Mouse (Mus musculus) right cerebral cortex, postnatal 25 days (tissue): Measurements from ENCODE around the gene Fgfr2.

Experiments
- DNase-seq: peaks from one replicate; pipeline ENCODE4 v3.0.0; 2022

The Fgfr2 gene

GRCm38 (mm10) chr7:132930850-132931559, 192.1 kb downstream of the Fgfr2 start, which contains the start of gene Zranb1:
Gene Zranb1, plus strand, starts transcription at chr7:132931142.
- DNase-seq = peak; percentile 99

GRCm38 (mm10) chr7:132930055-132930454, 193.1 kb downstream of the Fgfr2 start:
- no peak for DNase-seq

- DNase-seq = no peak
Observed at GRCm38 (mm10) chr7:132927201-132927600, 195.9 kb downstream of the Fgfr2 start.

- no peak for DNase-seq
Observed at GRCm38 (mm10) chr7:132925227-132925626, 197.9 kb downstream of the Fgfr2 start.

GRCm38 (mm10) chr7:132921971-132922370, 201.2 kb downstream of the Fgfr2 start:
- no peak for DNase-seq

- DNase-seq = no peak
Observed at GRCm38 (mm10) chr7:132903796-132904195, 219.4 kb downstream of the Fgfr2 start.

GRCm38 (mm10) chr7:132900826-132901531, 222.2 kb downstream of the Fgfr2 start:
- DNase-seq = no peak

GRCm38 (mm10) chr7:132898234-132898633, 224.9 kb downstream of the Fgfr2 start:
- DNase-seq = no peak

GRCm38 (mm10) chr7:132897258-132897657, 225.9 kb downstream of the Fgfr2 start:
- no peak for DNase-seq

GRCm38 (mm10) chr7:132896206-132896815, 226.8 kb downstream of the Fgfr2 start:
- no peak for DNase-seq

GRCm38 (mm10) chr7:132894841-132895555, 228.2 kb downstream of the Fgfr2 start:
- no peak for DNase-seq

- DNase-seq = no peak
Observed at GRCm38 (mm10) chr7:132893336-132893735, 229.8 kb downstream of the Fgfr2 start.

- no peak for DNase-seq
Observed at GRCm38 (mm10) chr7:132892806-132893205, 230.3 kb downstream of the Fgfr2 start.

GRCm38 (mm10) chr7:132892311-132892661, 230.9 kb downstream of the Fgfr2 start:
- DNase-seq = no peak

GRCm38 (mm10) chr7:132891561-132892310, 231.4 kb downstream of the Fgfr2 start:
- no peak for DNase-seq

GRCm38 (mm10) chr7:132890201-132890600, 232.9 kb downstream of the Fgfr2 start:
- DNase-seq = no peak

GRCm38 (mm10) chr7:132889691-132890090, 233.5 kb downstream of the Fgfr2 start:
- no peak for DNase-seq

- DNase-seq = no peak
Observed at GRCm38 (mm10) chr7:132888518-132889249, 234.5 kb downstream of the Fgfr2 start.

GRCm38 (mm10) chr7:132888052-132888451, 235.1 kb downstream of the Fgfr2 start:
- DNase-seq = no peak

- no peak for DNase-seq
Observed at GRCm38 (mm10) chr7:132887019-132887804, 235.9 kb downstream of the Fgfr2 start.

- DNase-seq = peak; percentile 16
Observed at GRCm38 (mm10) chr7:132884031-132884430, 239.1 kb downstream of the Fgfr2 start.
